Mouse (Mus musculus) stomach, embryonic 14.5 days (tissue): ENCODE results near the gene Frmd4a. TPM values are rescaled to one million over a fixed set of nuclear protein-coding genes. Genes with fewer than 3 reads are reported as not detected.

Experiments
- ATAC-seq: fragments of 200-750 bp; cut with Nextera tagmentation; 2 replicates; pipeline ENCODE4 v1.8.0; 2017; ENCODE audit warnings: low read depth, moderate TSS enrichment; ENCODE audit not compliant: insufficient number of reproducible peaks, insufficient read depth, low FRiP score
- H3K27ac ChIP-seq: fragments of 300-500 bp; sonication (generic); 2 replicates; pipeline ENCODE4 v1.5.1; 2014; ENCODE audit warnings: mild to moderate bottlenecking, low read length, moderate library complexity, mixed read lengths
- H3K27me3 ChIP-seq: fragments of 300-500 bp; sonication (generic); 2 replicates; pipeline ENCODE4 v1.6.1; 2014; ENCODE audit warnings: low read length, control low read depth, mixed read lengths; ENCODE audit not compliant: control insufficient read depth, insufficient read depth
- H3K36me3 ChIP-seq: fragments of 300-500 bp; sonication (generic); 2 replicates; pipeline ENCODE4 v1.6.1; 2014; ENCODE audit warnings: mild to moderate bottlenecking, control low read depth, low read length, moderate library complexity, mixed read lengths; ENCODE audit not compliant: control insufficient read depth, insufficient read depth
- H3K4me1 ChIP-seq: fragments of 300-500 bp; sonication (generic); 2 replicates; pipeline ENCODE4 v1.6.1; 2014; ENCODE audit warnings: low read length, control low read depth, mixed read lengths; ENCODE audit not compliant: control insufficient read depth, insufficient read depth
- H3K4me2 ChIP-seq: fragments of 300-500 bp; sonication (generic); replicated peaks from 2 replicates; pipeline ENCODE4 v1.6.1; 2014; ENCODE audit warnings: low read depth, low read length, control low read depth
- H3K4me3 ChIP-seq: fragments of 300-500 bp; sonication (generic); 2 replicates; pipeline ENCODE4 v1.5.1; 2014; ENCODE audit warnings: low read depth, low read length, control low read depth
- H3K9ac ChIP-seq: fragments of 300-500 bp; sonication (generic); replicated peaks from 2 replicates; pipeline ENCODE4 v1.6.1; 2014; ENCODE audit warnings: low read depth, mild to moderate bottlenecking, control low read depth, low read length, moderate library complexity, mixed read lengths
- H3K9me3 ChIP-seq: fragments of 300-500 bp; sonication (generic); 2 replicates; pipeline ENCODE4 v1.6.1; 2016; ENCODE audit warnings: low read depth, low read length, control low read depth; ENCODE audit not compliant: control insufficient read depth
- WGBS: fragments of 180-500 bp; shearing (Covaris S2); extraction: QIAGEN DNeasy Blood & Tissue Kit; methylation state at CpG from one replicate; pipeline ENCODE4 v1.1.7; 2014; 5-methylcytosine and 5-hydroxymethylcytosine counted together
- polyA plus RNA-seq: library from polyadenylated mRNA; unstranded; fragments of >200 nt; fragmentation: Nextera tagmentation; extraction: Ambion mirVana; gene quantifications from 2 replicates; pipeline ENCODE4 v1.2.1, GENCODE M21; 2014

Gene Frmd4a
- polyA plus RNA-seq, 1 experiment from 2014 or later = 42.4 TPM

- ATAC-seq = no peak
- H3K4me3 ChIP-seq = no peak overlapping the region
- no peak overlapping the region for H3K4me2 ChIP-seq
- H3K9ac ChIP-seq = no peak overlapping the region
- no peaks in the 10 kb centered on the region for H3K27me3 ChIP-seq
- no peaks in the 10 kb centered on the region for H3K4me1 ChIP-seq
- WGBS = 89% methylated on average over 14 of the region's 14 CpGs
- H3K27ac ChIP-seq = no peak overlapping the region
- H3K9me3 ChIP-seq = no peaks in the 10 kb centered on the region
- H3K36me3 ChIP-seq = peaks cover 4% of the 10 kb centered on the region; the same call in 1 of the 2 replicates
Measured at GRCm38 (mm10) chr2:4549271-4549670, 531.8 kb downstream of the Frmd4a start.

GRCm38 (mm10) chr2:4550017-4550763 lies 532.7 kb downstream of the Frmd4a start:
- Histone ChIP-seq H3K4me2 (no peak overlapping the region), H3K4me3 (no peak overlapping the region), H3K9ac (no peak overlapping the region), H3K27ac (peak overlapping the region; percentile 27; the same call in 1 of the 2 replicates), H3K36me3 (peaks cover 4% of the 10 kb centered on the region; the same call in 1 of the 2 replicates), H3K9me3 (no peaks in the 10 kb centered on the region), H3K27me3 (no peaks in the 10 kb centered on the region), H3K4me1 (no peaks in the 10 kb centered on the region)
- ATAC-seq = no peak
- WGBS = 82% methylated on average over 10 of the region's 10 CpGs

DNA sequence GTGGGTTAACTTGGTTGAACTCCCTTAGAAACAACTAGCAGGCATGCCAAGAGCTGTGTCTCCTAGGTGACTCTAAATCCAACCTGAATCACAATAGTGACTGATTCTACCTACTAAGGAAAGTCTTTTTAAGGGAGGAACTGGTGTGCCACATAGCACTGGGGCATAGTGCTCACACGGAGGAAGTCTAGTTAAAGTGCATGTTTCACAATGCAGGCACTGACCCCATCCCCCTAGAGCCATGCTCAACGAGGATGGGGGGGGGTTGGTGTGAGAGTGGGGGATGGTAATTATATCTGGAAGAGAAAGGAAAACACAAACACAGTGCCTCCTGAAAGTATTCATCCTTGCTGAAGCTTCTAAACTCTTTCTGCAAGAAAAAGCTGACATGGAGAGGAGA lies 533.9 kb downstream of the Frmd4a start:
- WGBS = 29% methylated on average over 2 of the region's 2 CpGs
- H3K9me3 ChIP-seq = no peaks in the 10 kb centered on the region
- ATAC-seq = no peak
- H3K9ac ChIP-seq = no peak overlapping the region
- no peak overlapping the region for H3K4me2 ChIP-seq
- no peak overlapping the region for H3K4me3 ChIP-seq
- H3K27me3 ChIP-seq = no peaks in the 10 kb centered on the region
- H3K4me1 ChIP-seq = peaks cover 7% of the 10 kb centered on the region
- no peak overlapping the region for H3K27ac ChIP-seq
- no peaks in the 10 kb centered on the region; the same call in 1 of the 2 replicates for H3K36me3 ChIP-seq

- Histone ChIP-seq H3K4me2 (no peak overlapping the region), H3K4me3 (no peak overlapping the region), H3K36me3 (no peaks in the 10 kb centered on the region; the same call in 1 of the 2 replicates), H3K9me3 (no peaks in the 10 kb centered on the region), H3K4me1 (peaks cover 11% of the 10 kb centered on the region), H3K27ac (no peak overlapping the region), H3K9ac (no peak overlapping the region), H3K27me3 (no peaks in the 10 kb centered on the region)
- no peak for ATAC-seq
- 71% methylated on average over 2 of the region's 2 CpGs for WGBS
Measured at GRCm38 (mm10) chr2:4551866-4552265, 534.3 kb downstream of the Frmd4a start.

GRCm38 (mm10) chr2:4552486-4552885 lies 535.0 kb downstream of the Frmd4a start:
- H3K36me3 ChIP-seq = no peaks in the 10 kb centered on the region
- ATAC-seq = no peak
- no peak overlapping the region for H3K4me3 ChIP-seq
- H3K4me2 ChIP-seq = no peak overlapping the region
- H3K27ac ChIP-seq = no peak overlapping the region
- no peak overlapping the region for H3K9ac ChIP-seq
- no peaks in the 10 kb centered on the region for H3K9me3 ChIP-seq
- H3K27me3 ChIP-seq = no peaks in the 10 kb centered on the region
- WGBS = 84% methylated on average over 4 of the region's 4 CpGs
- H3K4me1 ChIP-seq = peaks cover 17% of the 10 kb centered on the region

- H3K9me3 ChIP-seq = no peaks in the 10 kb centered on the region
- no peaks in the 10 kb centered on the region for H3K27me3 ChIP-seq
- H3K9ac ChIP-seq = no peak overlapping the region
- H3K27ac ChIP-seq = peak overlapping the region; percentile 34; the same call in 1 of the 2 replicates
- no peaks in the 10 kb centered on the region for H3K36me3 ChIP-seq
- ATAC-seq = no peak
- peaks cover 26% of the 10 kb centered on the region for H3K4me1 ChIP-seq
- 43% methylated on average over 7 of the region's 7 CpGs for WGBS
- H3K4me2 ChIP-seq = no peak overlapping the region
- H3K4me3 ChIP-seq = no peak overlapping the region
Measured at GRCm38 (mm10) chr2:4555221-4555631, 537.7 kb downstream of the Frmd4a start.

DNA sequence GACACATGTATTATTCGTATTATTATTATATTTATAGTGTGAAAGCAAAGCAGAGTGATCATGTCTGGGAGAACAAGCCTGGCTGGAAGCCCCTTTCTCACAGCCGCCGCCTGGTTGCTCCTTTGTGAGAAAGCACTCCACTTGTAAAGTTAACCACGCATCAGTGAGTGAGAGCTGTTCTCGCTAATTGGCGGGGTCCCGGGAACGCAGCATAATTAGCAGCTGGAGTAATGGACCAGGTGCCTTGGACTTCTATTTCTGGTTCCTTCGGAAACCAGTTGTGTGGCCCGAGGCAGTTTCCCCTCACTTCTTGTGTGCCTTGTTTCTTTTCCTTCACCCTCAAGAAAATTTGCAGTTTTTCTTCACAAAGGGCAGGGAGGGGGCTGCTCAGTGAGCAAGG lies 538.7 kb downstream of the Frmd4a start:
- WGBS = 81% methylated on average over 10 of the region's 10 CpGs

GRCm38 (mm10) chr2:4557028-4557427 lies 539.5 kb downstream of the Frmd4a start:
- no peaks in the 10 kb centered on the region for H3K9me3 ChIP-seq
- no peaks in the 10 kb centered on the region for H3K27me3 ChIP-seq
- no peak for ATAC-seq
- WGBS = 41% methylated on average over 4 of the region's 4 CpGs
- H3K4me2 ChIP-seq = no peak overlapping the region
- no peaks in the 10 kb centered on the region for H3K36me3 ChIP-seq
- H3K27ac ChIP-seq = peak overlapping the region; percentile 96; the same call in 1 of the 2 replicates
- H3K4me1 ChIP-seq = peaks cover 37% of the 10 kb centered on the region
- no peak overlapping the region for H3K9ac ChIP-seq
- H3K4me3 ChIP-seq = no peak overlapping the region

More for the DNA sequence above, 538.7 kb downstream of the Frmd4a start:
- Histone ChIP-seq H3K36me3 (no peaks in the 10 kb centered on the region), H3K4me1 (peaks cover 30% of the 10 kb centered on the region), H3K9ac (no peak overlapping the region), H3K4me3 (no peak overlapping the region), H3K27me3 (no peaks in the 10 kb centered on the region), H3K4me2 (no peak overlapping the region), H3K9me3 (no peaks in the 10 kb centered on the region), H3K27ac (peak overlapping the region; percentile 96; the same call in 1 of the 2 replicates)
- no peak for ATAC-seq
